Mouse (Mus musculus) kidney, adult 2 months (tissue): ENCODE measurements around the gene Pex10. TPM values are rescaled to one million over a fixed set of nuclear protein-coding genes. Genes with fewer than 3 reads are reported as not detected.

Experiments
- DNase-seq: peaks from one replicate; pipeline ENCODE4 v3.0.0; 2021
- H3K27ac ChIP-seq: fragments of 200-500 bp; 2 replicates; pipeline ENCODE4 v1.5.1; 2012; ENCODE audit warnings: low read depth, low read length, control low read depth, inconsistent platforms; ENCODE audit not compliant: insufficient read depth
- H3K27me3 ChIP-seq: fragments of 200-500 bp; replicated peaks from 2 replicates; pipeline ENCODE4 v1.6.1; 2012; ENCODE audit warnings: mild to moderate bottlenecking, moderate library complexity, low read length, inconsistent platforms; ENCODE audit not compliant: control insufficient read depth, insufficient read depth
- H3K36me3 ChIP-seq: fragments of 200-500 bp; 2 replicates; pipeline ENCODE4 v1.6.1; 2012; ENCODE audit warnings: mild to moderate bottlenecking, moderate library complexity, low read length, inconsistent platforms; ENCODE audit not compliant: control insufficient read depth, insufficient read depth
- H3K4me1 ChIP-seq: fragments of 200-500 bp; 2 replicates; pipeline ENCODE4 v1.6.1; 2011; ENCODE audit warnings: low read length; ENCODE audit not compliant: control insufficient read depth, insufficient read depth
- H3K4me3 ChIP-seq: fragments of 200-500 bp; 2 replicates; pipeline ENCODE4 v1.5.1; 2011; ENCODE audit warnings: mild to moderate bottlenecking, low read depth, low read length, control low read depth; ENCODE audit not compliant: insufficient read depth
- CTCF ChIP-seq: fragments of 200-500 bp; conservative IDR thresholded peaks from 2 replicates; pipeline ENCODE4 v1.5.1; 2011; ENCODE audit warnings: low read depth, mild to moderate bottlenecking, control low read depth, low read length, moderate library complexity, mixed read lengths; ENCODE audit not compliant: insufficient read depth, insufficient read length
- POLR2A ChIP-seq: fragments of 200-500 bp; IDR thresholded peaks from one replicate; pipeline ENCODE4 v1.6.1; 2011; ENCODE audit warnings: low read depth, low read length, control low read depth
- WGBS: fragments of 180-500 bp; shearing (Covaris S2); methylation state at CpG from one replicate; pipeline ENCODE4 v1.1.7; 2018; 5-methylcytosine and 5-hydroxymethylcytosine counted together
- polyA plus RNA-seq: library from polyadenylated mRNA; depleted of rRNA; stranded (reverse); fragments of >200 nt; gene quantifications from 2 replicates; pipeline ENCODE4 v1.2.3, GENCODE M21; 2012

The Pex10 gene
- polyA plus RNA-seq, 1 experiment, result 23.9 TPM

DNA sequence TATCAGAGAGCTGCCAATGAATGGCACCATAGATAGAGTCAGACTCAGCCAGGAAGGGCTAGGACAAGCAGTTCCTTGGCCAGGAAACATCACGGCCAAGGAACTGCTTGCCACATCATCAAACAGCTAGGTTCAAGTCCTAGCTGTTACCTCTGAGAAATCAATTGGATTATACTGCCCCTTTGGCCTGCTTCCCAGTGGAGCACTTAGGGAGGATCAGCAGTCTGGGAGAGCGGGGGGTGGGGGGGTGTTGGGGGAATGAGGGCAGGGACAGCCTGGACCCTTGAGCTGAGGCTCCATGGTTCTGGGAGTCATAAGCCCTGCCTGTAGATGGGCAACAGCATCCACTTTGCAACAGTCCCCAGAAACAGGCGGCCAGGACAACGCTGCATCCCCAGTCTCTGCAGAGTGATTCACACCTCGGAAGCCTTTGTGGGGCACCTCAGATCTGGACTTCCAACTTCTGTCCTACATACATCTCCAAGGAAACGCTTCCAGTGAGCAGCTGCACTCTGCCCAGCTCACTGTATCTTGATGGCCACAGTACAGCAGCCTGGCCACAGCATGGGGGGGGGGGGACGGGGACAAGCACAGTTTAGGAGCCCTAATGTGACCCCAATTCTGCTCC lies 44.5 kb upstream of the Pex10 start:
- TF ChIP-seq POLR2A (no peak), CTCF (no peak)
- no peak for DNase-seq
- H3K4me3 ChIP-seq, result no peak overlapping the region
- WGBS, result 66% methylated on average over 7 of the region's 7 CpGs
- no peaks in the 10 kb centered on the region for H3K36me3 ChIP-seq
- H3K27me3 ChIP-seq, result no peaks in the 10 kb centered on the region
- H3K4me1 ChIP-seq, result no peaks in the 10 kb centered on the region
- no peak overlapping the region for H3K27ac ChIP-seq

DNA sequence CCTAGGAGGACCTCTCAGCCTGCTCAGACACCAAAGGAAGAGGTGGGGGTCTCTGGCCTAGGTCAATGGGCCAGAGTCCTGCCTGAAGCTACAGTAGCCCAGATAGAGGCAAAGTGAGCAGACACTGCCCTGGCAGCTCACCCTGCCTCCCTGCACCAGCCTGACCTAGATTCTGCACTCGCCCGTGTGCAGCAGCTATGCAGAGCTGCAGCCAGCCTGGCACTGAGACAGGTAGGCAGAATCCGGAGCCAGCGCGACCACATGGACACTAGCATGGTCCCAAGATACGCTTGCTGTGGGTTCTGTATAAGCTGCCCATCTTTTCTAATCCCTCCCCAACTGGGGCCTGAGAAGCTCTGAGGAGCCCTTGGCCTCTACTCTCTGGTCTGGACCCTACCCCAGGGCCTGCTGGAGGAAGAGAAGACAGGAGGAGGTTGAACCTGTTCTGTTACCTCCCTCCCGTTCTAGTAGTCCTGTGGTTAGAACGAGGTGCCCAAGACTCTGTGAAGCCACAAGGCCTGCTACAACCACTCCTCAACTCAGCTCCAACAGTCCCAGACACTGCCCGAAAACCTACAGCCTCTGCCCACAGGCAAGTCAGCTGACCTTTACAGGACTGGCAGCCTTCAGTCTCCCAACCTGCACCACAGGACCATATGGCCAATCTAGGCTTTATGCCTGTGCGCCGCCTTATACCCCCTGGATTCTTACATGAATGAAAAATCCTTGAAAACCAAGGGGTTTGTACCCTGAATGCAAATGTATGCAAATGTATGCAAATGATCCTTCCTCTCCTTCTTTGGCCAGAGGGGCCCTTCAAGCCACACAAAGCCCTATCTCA lies 42.4 kb upstream of the Pex10 start:
- H3K36me3 ChIP-seq, result no peaks in the 10 kb centered on the region
- no peaks in the 10 kb centered on the region for H3K27me3 ChIP-seq
- TF ChIP-seq POLR2A, result no peak
- TF ChIP-seq CTCF, result no peak
- H3K4me1 ChIP-seq, result no peaks in the 10 kb centered on the region
- no peak overlapping the region for H3K4me3 ChIP-seq
- no peak overlapping the region for H3K27ac ChIP-seq
- WGBS, result 88% methylated on average over 11 of the region's 11 CpGs
- no peak for DNase-seq

DNA sequence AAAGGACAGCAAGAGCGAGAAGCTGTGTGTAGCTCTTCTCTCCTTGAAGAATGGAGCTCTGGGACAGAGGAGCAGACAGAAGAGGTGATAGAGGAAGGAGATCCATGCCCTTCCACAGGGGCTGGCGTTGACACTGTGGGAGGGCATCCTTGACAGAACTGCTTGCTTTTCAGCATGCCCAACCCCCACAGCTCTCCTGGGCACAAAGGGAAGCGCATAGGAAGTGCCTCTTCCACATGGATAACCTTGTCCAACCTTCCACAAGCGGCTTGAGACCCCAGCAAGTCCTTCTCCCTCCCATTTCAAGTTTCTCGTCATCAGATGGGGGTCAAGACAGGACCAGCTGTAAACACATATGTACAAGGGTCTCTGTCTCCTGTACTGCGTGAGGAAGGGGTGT lies 33.7 kb upstream of the Pex10 start:
- H3K4me1 ChIP-seq, result no peaks in the 10 kb centered on the region
- TF ChIP-seq CTCF (no peak), POLR2A (no peak)
- 36% methylated on average over 6 of the region's 6 CpGs for WGBS
- H3K27ac ChIP-seq, result no peak overlapping the region
- no peaks in the 10 kb centered on the region for H3K36me3 ChIP-seq
- H3K4me3 ChIP-seq, result no peak overlapping the region
- H3K27me3 ChIP-seq, result no peaks in the 10 kb centered on the region
- DNase-seq, result no peak

- no peak for DNase-seq
- WGBS, result 47% methylated on average over 7 of the region's 7 CpGs
- H3K36me3 ChIP-seq, result no peaks in the 10 kb centered on the region
- H3K4me3 ChIP-seq, result no peak overlapping the region
- no peak for TF ChIP-seq POLR2A
- TF ChIP-seq CTCF, result no peak
- H3K27me3 ChIP-seq, result no peaks in the 10 kb centered on the region
- H3K4me1 ChIP-seq, result no peaks in the 10 kb centered on the region
- no peak overlapping the region for H3K27ac ChIP-seq
Observed at GRCm38 (mm10) chr4:155034202-155034601, 32.6 kb upstream of the Pex10 start.

- WGBS, result 63% methylated on average over 13 of the region's 13 CpGs
- H3K36me3 ChIP-seq, result no peaks in the 10 kb centered on the region
- no peak for TF ChIP-seq POLR2A
- TF ChIP-seq CTCF, result no peak
- no peak for DNase-seq
- no peaks in the 10 kb centered on the region for H3K27me3 ChIP-seq
- H3K4me3 ChIP-seq, result no peak overlapping the region
- no peaks in the 10 kb centered on the region for H3K4me1 ChIP-seq
- no peak overlapping the region for H3K27ac ChIP-seq
Observed at GRCm38 (mm10) chr4:155034787-155035186, 32.0 kb upstream of the Pex10 start.

- H3K4me1 ChIP-seq, result no peaks in the 10 kb centered on the region
- no peak overlapping the region for H3K4me3 ChIP-seq
- H3K36me3 ChIP-seq, result no peaks in the 10 kb centered on the region
- no peak for DNase-seq
- no peaks in the 10 kb centered on the region for H3K27me3 ChIP-seq
- 36% methylated on average over 9 of the region's 9 CpGs for WGBS
- H3K27ac ChIP-seq, result no peak overlapping the region
- no peak for TF ChIP-seq POLR2A
- TF ChIP-seq CTCF, result no peak
Observed at GRCm38 (mm10) chr4:155040197-155040596, 26.6 kb upstream of the Pex10 start.

GRCm38 (mm10) chr4:155040696-155041095 lies 26.1 kb upstream of the Pex10 start:
- Histone ChIP-seq H3K4me1 (no peaks in the 10 kb centered on the region), H3K36me3 (no peaks in the 10 kb centered on the region), H3K27me3 (no peaks in the 10 kb centered on the region), H3K27ac (no peak overlapping the region), H3K4me3 (no peak overlapping the region)
- WGBS, result 56% methylated on average over 6 of the region's 6 CpGs
- no peak for DNase-seq
- TF ChIP-seq CTCF, result no peak
- no peak for TF ChIP-seq POLR2A
